8 mouse cellular contexts compared by ENCODE assay signal in the genomic region with DNA sequence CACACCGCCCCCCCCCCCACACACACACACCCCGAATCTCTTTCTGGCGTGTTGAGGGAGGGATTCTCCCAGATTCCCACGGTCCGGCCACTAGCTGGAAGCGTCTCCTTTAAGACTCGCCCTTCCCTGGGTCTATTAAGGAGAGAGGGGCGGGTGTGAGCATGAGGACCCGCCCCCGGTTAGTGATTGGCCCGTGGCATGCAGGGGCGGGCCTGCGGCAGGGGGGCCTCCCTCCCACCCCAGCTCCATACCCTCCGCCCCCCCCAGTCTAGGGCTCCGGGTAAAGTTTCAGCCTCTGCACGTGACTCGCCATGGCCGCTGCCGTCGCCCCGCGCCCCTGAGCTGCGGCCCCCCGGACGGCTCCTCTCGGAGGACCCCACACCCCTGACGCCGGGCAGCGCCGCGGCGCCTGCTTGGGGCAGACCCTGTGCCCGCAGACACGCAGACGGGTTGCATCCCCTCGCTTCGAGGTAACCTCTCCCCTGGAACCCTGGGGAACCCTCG. TPM values are rescaled to one million over a fixed set of nuclear protein-coding genes. Genes with fewer than 3 reads are reported as not detected.
DNase-seq lines count a peak whose midpoint lies in the region; ATAC-seq and TF ChIP-seq lines count a peak whose summit lies in the region.

No protein-coding gene starts in this region.

- peak overlapping the region; percentile 98 for H3K4me2 ChIP-seq in forebrain, embryonic 16.5 days (ENCODE audit: low read length)
- peak overlapping the region; percentile 98 for H3K4me2 ChIP-seq in hindbrain, embryonic 11.5 days (replicated peaks; ENCODE audit: low read depth, low read length)
- H3K4me2 ChIP-seq in limb, embryonic 15.5 days = peak overlapping the region; percentile 80
- H3K4me2 ChIP-seq in midbrain, embryonic 15.5 days = peak overlapping the region; percentile 99

- 1% methylated on average over 38 of the region's 38 CpGs for WGBS in cerebellum, adult 2 months
- 0% methylated on average over 37 of the region's 38 CpGs for WGBS in forebrain, embryonic 16.5 days
- WGBS in hindbrain, embryonic 11.5 days = under 1% methylated on average over 33 of the region's 38 CpGs
- 1% methylated on average over 37 of the region's 38 CpGs for WGBS in limb, embryonic 15.5 days
- WGBS in midbrain, embryonic 15.5 days = under 1% methylated on average over 35 of the region's 38 CpGs

- H3K9ac ChIP-seq in forebrain, embryonic 16.5 days (replicated peaks; ENCODE audit: low read depth, low read length) = peak overlapping the region; percentile 62
- H3K9ac ChIP-seq in hindbrain, embryonic 11.5 days (ENCODE audit: low read depth, low read length) = peak overlapping the region; percentile 67
- H3K9ac ChIP-seq in limb, embryonic 15.5 days = peak overlapping the region; percentile 78
- peak overlapping the region; percentile 47 for H3K9ac ChIP-seq in midbrain, embryonic 15.5 days

- no peaks in the 10 kb centered on the region for H3K36me3 ChIP-seq in forebrain, embryonic 16.5 days (ENCODE audit: control insufficient read depth, insufficient read depth)
- no peaks in the 10 kb centered on the region for H3K36me3 ChIP-seq in hindbrain, embryonic 11.5 days (ENCODE audit: control insufficient read depth, insufficient read depth, low read length)
- no peaks in the 10 kb centered on the region for H3K36me3 ChIP-seq in limb, embryonic 15.5 days
- no peaks in the 10 kb centered on the region for H3K36me3 ChIP-seq in midbrain, embryonic 15.5 days (replicated peaks)

- H3K9me3 ChIP-seq in forebrain, embryonic 16.5 days (ENCODE audit: control insufficient read depth, low read length) = no peaks in the 10 kb centered on the region
- H3K9me3 ChIP-seq in hindbrain, embryonic 11.5 days (ENCODE audit: control insufficient read depth, low read length) = no peaks in the 10 kb centered on the region
- H3K9me3 ChIP-seq in limb, embryonic 15.5 days = no peaks in the 10 kb centered on the region
- H3K9me3 ChIP-seq in midbrain, embryonic 15.5 days = no peaks in the 10 kb centered on the region

- H3K27ac ChIP-seq in cerebellum, adult 2 months (ENCODE audit: insufficient read depth, low read length) = peak overlapping the region; percentile 12
- H3K27ac ChIP-seq in forebrain, embryonic 16.5 days (ENCODE audit: low read length) = no peak overlapping the region; the same call in 1 of the 2 replicates
- peak overlapping the region; percentile 58 for H3K27ac ChIP-seq in hindbrain, embryonic 11.5 days (ENCODE audit: low read depth, low read length)
- H3K27ac ChIP-seq in limb, embryonic 15.5 days = peak overlapping the region; percentile 95
- peak overlapping the region; percentile 51 for H3K27ac ChIP-seq in midbrain, embryonic 15.5 days

- H3K4me1 ChIP-seq in cerebellum, adult 2 months (ENCODE audit: control insufficient read depth, insufficient read depth, low read length) = peaks cover 72% of the 10 kb centered on the region
- H3K4me1 ChIP-seq in forebrain, embryonic 16.5 days (replicated peaks; ENCODE audit: control insufficient read depth, insufficient read depth, low read length) = peaks cover 63% of the 10 kb centered on the region
- peaks cover 49% of the 10 kb centered on the region for H3K4me1 ChIP-seq in hindbrain, embryonic 11.5 days (replicated peaks; ENCODE audit: control insufficient read depth, insufficient read depth, low read length)
- peaks cover 87% of the 10 kb centered on the region for H3K4me1 ChIP-seq in limb, embryonic 15.5 days
- H3K4me1 ChIP-seq in midbrain, embryonic 15.5 days = peaks cover 68% of the 10 kb centered on the region

- ATAC-seq in forebrain, embryonic 16.5 days = peak; percentile 92
- peak; percentile 86 for ATAC-seq in hindbrain, embryonic 11.5 days (ENCODE audit: low FRiP score)
- peak; percentile 90 for ATAC-seq in limb, embryonic 15.5 days (ENCODE audit: insufficient number of reproducible peaks, low FRiP score, low TSS enrichment, low read depth)
- peak; percentile 86 for ATAC-seq in midbrain, embryonic 15.5 days (replicated peaks)

- TF ChIP-seq POLR2A in cerebellum, adult 2 months (IDR thresholded peaks at IDR 0.05; ENCODE audit: borderline replicate concordance, insufficient read depth, low read length) = 0 out of 2 replicates have a peak, but pooled peaks have one; percentile 11

- DNase-seq in layer of hippocampus, adult 11-12 months (ENCODE audit: low spot score) = peak; percentile 62
- DNase-seq in layer of hippocampus, adult 9-10 months (ENCODE audit: low spot score) = no peak
- peak; percentile 70 to 84 for DNase-seq in cerebellum, adult 2 months
- peak; percentile 91 for DNase-seq in hindbrain, embryonic 11.5 days (ENCODE audit: low spot score)
- DNase-seq in spleen, postnatal 14 days (ENCODE audit: low spot score in 2 of 2) = peak; percentile 54 to 69

- H3K27me3 ChIP-seq in cerebellum, adult 2 months (ENCODE audit: control insufficient read depth, insufficient read depth, low read length) = no peaks in the 10 kb centered on the region
- peaks cover 9% of the 10 kb centered on the region; the same call in 1 of the 2 replicates for H3K27me3 ChIP-seq in forebrain, embryonic 16.5 days (replicated peaks; ENCODE audit: control insufficient read depth, insufficient read depth, low read length)
- no peaks in the 10 kb centered on the region; the same call in 1 of the 2 replicates for H3K27me3 ChIP-seq in hindbrain, embryonic 11.5 days (ENCODE audit: control insufficient read depth, insufficient read depth, low read length)
- no peaks in the 10 kb centered on the region for H3K27me3 ChIP-seq in limb, embryonic 15.5 days
- H3K27me3 ChIP-seq in midbrain, embryonic 15.5 days (replicated peaks) = peaks cover 12% of the 10 kb centered on the region

- peak overlapping the region; percentile 65 for H3K4me3 ChIP-seq in cerebellum, adult 2 months (replicated peaks; ENCODE audit: insufficient read depth, low read depth, low read length)
- peak overlapping the region; percentile 66 for H3K4me3 ChIP-seq in forebrain, embryonic 16.5 days (replicated peaks; ENCODE audit: low read length)
- peak overlapping the region; percentile 65 for H3K4me3 ChIP-seq in hindbrain, embryonic 11.5 days (ENCODE audit: low read depth, low read length)
- H3K4me3 ChIP-seq in limb, embryonic 15.5 days = peak overlapping the region; percentile 77
- H3K4me3 ChIP-seq in midbrain, embryonic 15.5 days = peak overlapping the region; percentile 66

- no peak for TF ChIP-seq CTCF in cerebellum, adult 2 months (IDR thresholded peaks at IDR 0.05; ENCODE audit: borderline replicate concordance, insufficient read depth, low read depth, low read length)

RNA-seq across cellular contexts. Expression of a gene that starts 9.8 kb away (rescaled TPM):
- 13.5 and 15.4 TPM in 2 replicates for polyA plus RNA-seq in cerebellum, adult 2 months (2012; rRNA removed)
- polyA plus RNA-seq in forebrain, embryonic 16.5 days (2015; fragmentation: Nextera tagmentation; extraction: Ambion mirVana) = 9.5 and 10.6 TPM in 2 replicates
- 48.3 and 51.2 TPM in 2 replicates for polyA plus RNA-seq in hindbrain, embryonic 11.5 days (2014; fragmentation: Nextera tagmentation; extraction: Ambion mirVana)
- 43.9 and 51.7 TPM in 2 replicates for polyA plus RNA-seq in limb, embryonic 15.5 days (2015; fragmentation: Nextera tagmentation; extraction: Ambion mirVana)
- polyA plus RNA-seq in midbrain, embryonic 15.5 days (2015; fragmentation: Nextera tagmentation; extraction: Ambion mirVana) = 9.7 and 10.5 TPM in 2 replicates

RNA-seq across cellular contexts. Expression of a gene that starts 29.9 kb away (rescaled TPM):
- polyA plus RNA-seq in cerebellum, adult 2 months (2012; rRNA removed) = 0.30 and 0.36 TPM in 2 replicates
- 10.3 and 10.9 TPM in 2 replicates for polyA plus RNA-seq in forebrain, embryonic 16.5 days (2015; fragmentation: Nextera tagmentation; extraction: Ambion mirVana)
- 33.1 and 39.0 TPM in 2 replicates for polyA plus RNA-seq in hindbrain, embryonic 11.5 days (2014; fragmentation: Nextera tagmentation; extraction: Ambion mirVana)
- 23.2 and 24.1 TPM in 2 replicates for polyA plus RNA-seq in limb, embryonic 15.5 days (2015; fragmentation: Nextera tagmentation; extraction: Ambion mirVana)
- 3.9 and 4.2 TPM in 2 replicates for polyA plus RNA-seq in midbrain, embryonic 15.5 days (2015; fragmentation: Nextera tagmentation; extraction: Ambion mirVana)

RNA-seq across cellular contexts. Expression of a gene that starts 45.4 kb away (rescaled TPM):
- 1.2 and 2.1 TPM in 2 replicates for polyA plus RNA-seq in cerebellum, adult 2 months (2012; rRNA removed)
- polyA plus RNA-seq in forebrain, embryonic 16.5 days (2015; fragmentation: Nextera tagmentation; extraction: Ambion mirVana) = 0.51 and 1.0 TPM in 2 replicates
- 0.28 and 0.74 TPM in 2 replicates for polyA plus RNA-seq in hindbrain, embryonic 11.5 days (2014; fragmentation: Nextera tagmentation; extraction: Ambion mirVana)
- polyA plus RNA-seq in limb, embryonic 15.5 days (2015; fragmentation: Nextera tagmentation; extraction: Ambion mirVana) = 0.49 and 0.86 TPM in 2 replicates
- polyA plus RNA-seq in midbrain, embryonic 15.5 days (2015; fragmentation: Nextera tagmentation; extraction: Ambion mirVana) = 1.4 and 2.4 TPM in 2 replicates
